Mouse (Mus musculus): ENCODE data around the gene Ptbp1. TPM values are rescaled to one million over a fixed set of nuclear protein-coding genes. Genes with fewer than 3 reads are reported as not detected.

Ptbp1 gene
- polyA plus RNA-seq, 2 experiments, result 84.5 to 126 TPM

DNA sequence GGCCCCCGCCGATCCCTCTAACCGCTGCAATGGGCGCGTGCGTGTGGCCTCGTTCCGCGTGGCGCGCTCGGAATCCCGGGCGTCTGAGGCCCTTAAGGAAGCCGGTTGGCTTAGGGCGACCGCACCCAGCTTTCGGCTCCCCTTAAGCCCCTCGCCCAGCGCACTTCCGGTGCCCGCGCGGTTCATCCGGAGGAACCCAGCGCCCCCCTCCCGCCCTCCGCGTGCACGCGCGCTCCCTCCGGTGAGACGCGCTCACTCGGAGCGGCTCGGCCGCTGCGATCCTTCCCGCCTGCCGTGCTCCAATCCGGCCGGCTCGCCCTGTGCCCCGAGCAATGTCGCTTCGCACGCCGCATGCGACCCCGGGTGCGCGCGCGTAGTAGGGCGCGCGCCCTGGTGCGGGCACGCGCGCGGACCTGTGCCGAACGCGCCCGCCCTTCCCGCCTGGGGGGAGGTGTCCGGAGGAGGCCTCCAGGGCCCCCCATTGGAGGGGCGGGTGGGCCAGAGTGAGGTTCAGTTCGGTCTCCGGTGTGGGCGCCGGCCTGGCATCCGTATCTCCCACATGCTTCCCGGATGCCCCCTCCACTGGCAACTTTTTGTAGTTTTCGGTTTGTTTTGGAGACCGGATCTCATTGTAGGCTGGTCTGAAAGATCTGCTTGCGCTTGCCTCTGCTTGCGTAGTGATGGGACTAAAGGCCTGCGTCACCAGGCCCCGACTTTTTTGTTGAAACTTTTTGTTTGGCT is 744 bp downstream of the Ptbp1 start:
- TF ChIP-seq CTCF (IDR thresholded peaks at IDR 0.05; ENCODE audit: low read depth), result no peak
- TF ChIP-seq EP300 (IDR thresholded peaks at IDR 0.05; ENCODE audit: low read depth), result no peak
- Histone ChIP-seq H3K4me2 (ENCODE audit: low read depth) (peak overlapping the region; percentile 87), H3K27ac (peak overlapping the region; percentile 94), H3K4me3 (ENCODE audit: insufficient read depth in 1 of 2, low read depth in 2 of 2, low read length in 2 of 2) (peak overlapping the region; percentile 72 to 80), H3K9me3 (ENCODE audit: control insufficient read depth, low read length) (no peaks in the 10 kb centered on the region), H3K27me3 (ENCODE audit: control insufficient read depth, insufficient read depth, low read length) (no peaks in the 10 kb centered on the region), H3K36me3 (replicated peaks; ENCODE audit: control insufficient read depth, insufficient read depth, low read depth) (peaks cover 35% of the 10 kb centered on the region), H3K4me1 (replicated peaks; ENCODE audit: control insufficient read depth in 2 of 2, insufficient read depth in 2 of 2, low read length in 1 of 2) (peaks cover 28 to 52% of the 10 kb centered on the region in 2 experiments), H3K9ac (replicated peaks) (peak overlapping the region; percentile 83)
- ATAC-seq (ENCODE audit: insufficient read depth) (peak; percentile 36), DNase-seq (ENCODE audit: low read depth in 3 of 3, low spot score in 3 of 3) (peak; percentile 37 to 44 (median 41))
- WGBS (ENCODE audit: insufficient replicate concordance), result under 1% methylated on average over 81 of the region's 83 CpGs

DNA sequence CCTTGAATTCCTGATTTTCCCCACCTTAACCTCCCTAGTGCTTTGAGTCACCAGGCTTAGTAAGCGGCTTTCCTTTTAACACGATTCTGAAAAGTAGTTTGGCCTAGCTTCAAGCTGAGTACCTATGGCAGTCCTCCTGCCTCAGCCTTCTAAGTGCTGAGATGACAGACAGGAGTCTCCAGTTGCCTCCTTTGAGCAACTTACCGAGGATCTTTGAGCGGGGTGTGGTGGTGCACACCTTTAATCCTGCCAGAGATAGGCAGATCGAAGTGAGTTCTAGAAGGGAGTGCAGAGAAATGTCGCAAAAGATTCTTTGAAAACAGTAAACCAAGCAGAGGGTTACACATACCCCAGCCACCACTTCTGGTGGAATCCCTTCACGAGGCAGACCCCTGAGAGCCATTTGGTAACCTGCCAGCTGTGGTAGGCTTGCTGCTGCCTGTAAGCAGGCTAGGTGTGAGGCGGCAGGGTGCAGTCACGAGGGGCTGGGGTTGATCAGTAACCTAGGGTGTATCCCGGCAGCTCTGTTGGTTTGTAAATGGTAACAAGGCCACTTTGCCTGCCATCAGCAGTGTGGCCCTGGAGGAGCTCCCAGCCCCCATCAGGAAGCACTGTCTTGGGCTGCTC is 1.4 kb downstream of the Ptbp1 start:
- peak overlapping the region; percentile 94 for H3K27ac ChIP-seq
- H3K36me3 ChIP-seq (replicated peaks; ENCODE audit: control insufficient read depth, insufficient read depth, low read depth), result peaks cover 42% of the 10 kb centered on the region
- under 1% methylated on average over 10 of the region's 10 CpGs for WGBS (ENCODE audit: insufficient replicate concordance)
- peak overlapping the region; percentile 83 for H3K9ac ChIP-seq (replicated peaks)
- H3K27me3 ChIP-seq (ENCODE audit: control insufficient read depth, insufficient read depth, low read length), result no peaks in the 10 kb centered on the region
- DNase-seq (ENCODE audit: low read depth in 3 of 3, low spot score in 3 of 3) (peak in 1 of 3 experiments; percentile 44), ATAC-seq (ENCODE audit: insufficient read depth) (no peak)
- H3K9me3 ChIP-seq (ENCODE audit: control insufficient read depth, low read length), result no peaks in the 10 kb centered on the region
- TF ChIP-seq CTCF (IDR thresholded peaks at IDR 0.05; ENCODE audit: low read depth) (no peak), EP300 (IDR thresholded peaks at IDR 0.05; ENCODE audit: low read depth) (no peak)
- peak overlapping the region; percentile 87 for H3K4me2 ChIP-seq (ENCODE audit: low read depth)
- peaks cover 28 to 48% of the 10 kb centered on the region in 2 experiments for H3K4me1 ChIP-seq (replicated peaks; ENCODE audit: control insufficient read depth in 2 of 2, insufficient read depth in 2 of 2, low read length in 1 of 2)
- H3K4me3 ChIP-seq (ENCODE audit: insufficient read depth in 1 of 2, low read depth in 2 of 2, low read length in 2 of 2), result peak overlapping the region; percentile 72 to 80

DNA sequence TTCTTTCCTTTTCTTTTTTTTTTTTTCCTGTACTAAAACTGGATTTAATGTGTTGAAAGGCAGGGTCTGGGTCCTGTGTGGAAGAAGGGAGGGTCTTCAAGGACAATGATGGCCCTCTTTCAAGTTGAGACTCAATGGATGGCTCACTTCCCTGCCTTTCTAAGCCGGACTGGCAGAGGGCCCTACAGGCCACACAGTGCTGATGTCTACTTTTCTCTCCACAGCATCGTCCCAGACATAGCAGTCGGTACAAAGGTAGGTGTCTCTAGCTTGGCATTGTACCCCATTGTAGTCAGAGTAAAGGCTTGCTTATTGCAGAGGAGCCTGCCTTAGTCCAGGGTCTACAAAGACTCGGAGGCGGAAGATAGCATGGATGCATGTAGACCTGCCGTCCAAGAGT is 2.1 kb downstream of the Ptbp1 start:
- peak overlapping the region; percentile 83 for H3K9ac ChIP-seq (replicated peaks)
- peak overlapping the region; percentile 72 to 80 for H3K4me3 ChIP-seq (ENCODE audit: insufficient read depth in 1 of 2, low read depth in 2 of 2, low read length in 2 of 2)
- H3K9me3 ChIP-seq (ENCODE audit: control insufficient read depth, low read length), result no peaks in the 10 kb centered on the region
- H3K27me3 ChIP-seq (ENCODE audit: control insufficient read depth, insufficient read depth, low read length), result no peaks in the 10 kb centered on the region
- ATAC-seq (ENCODE audit: insufficient read depth) (no peak), DNase-seq (ENCODE audit: low read depth in 3 of 3, low spot score in 3 of 3) (no peak)
- H3K36me3 ChIP-seq (replicated peaks; ENCODE audit: control insufficient read depth, insufficient read depth, low read depth), result peaks cover 48% of the 10 kb centered on the region
- H3K4me1 ChIP-seq (replicated peaks; ENCODE audit: control insufficient read depth in 2 of 2, insufficient read depth in 2 of 2, low read length in 1 of 2), result peaks cover 28 to 48% of the 10 kb centered on the region in 2 experiments
- TF ChIP-seq CTCF (IDR thresholded peaks at IDR 0.05; ENCODE audit: low read depth) (no peak), EP300 (IDR thresholded peaks at IDR 0.05; ENCODE audit: low read depth) (no peak)
- peak overlapping the region; percentile 87 for H3K4me2 ChIP-seq (ENCODE audit: low read depth)
- WGBS (ENCODE audit: insufficient replicate concordance), result 34% methylated on average over 6 of the region's 6 CpGs
- no peak overlapping the region; the same call in 1 of the 2 replicates for H3K27ac ChIP-seq

DNA sequence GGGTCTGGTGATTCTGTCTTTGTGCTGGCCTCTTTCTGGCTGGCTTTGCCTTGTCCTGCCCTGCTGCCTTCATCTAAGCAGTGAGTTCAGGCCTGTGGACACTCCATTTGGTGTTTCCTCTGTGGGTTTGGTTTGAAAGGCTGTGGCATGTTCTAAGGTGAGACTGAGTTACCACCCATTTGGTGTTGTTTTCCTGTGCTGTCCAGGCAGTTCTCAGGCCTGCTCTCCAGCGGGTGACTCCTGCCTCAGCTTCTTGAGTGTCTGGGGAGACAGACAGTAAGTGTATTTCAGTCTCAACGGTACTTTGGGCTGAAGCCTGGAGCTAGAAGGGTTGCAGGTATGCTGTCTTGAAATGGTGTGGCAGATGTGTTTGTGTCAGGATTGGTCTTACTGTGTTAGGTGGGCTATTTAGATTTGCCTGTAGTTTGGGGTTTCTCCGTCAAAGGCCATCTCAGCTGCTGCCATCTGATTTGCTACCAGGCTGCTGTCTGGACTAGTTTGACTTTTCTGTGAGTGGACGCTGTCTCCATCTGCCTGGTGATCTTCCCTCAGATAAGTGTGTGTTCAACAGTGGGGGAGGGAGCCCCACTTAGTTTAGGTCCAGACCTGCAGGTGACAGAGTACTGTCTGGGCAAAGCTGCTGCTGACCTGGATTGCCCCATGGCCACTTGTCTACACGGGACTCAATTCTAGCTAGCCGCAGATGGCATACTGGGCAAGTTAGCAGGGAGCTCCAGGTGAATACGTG is 2.7 kb downstream of the Ptbp1 start:
- Histone ChIP-seq H3K27ac (no peak overlapping the region), H3K27me3 (ENCODE audit: control insufficient read depth, insufficient read depth, low read length) (no peaks in the 10 kb centered on the region), H3K4me2 (ENCODE audit: low read depth) (peak overlapping the region; percentile 87), H3K9ac (replicated peaks) (peak overlapping the region; percentile 83), H3K4me3 (ENCODE audit: insufficient read depth in 1 of 2, low read depth in 2 of 2, low read length in 2 of 2) (peak overlapping the region; percentile 72 to 80), H3K4me1 (replicated peaks; ENCODE audit: control insufficient read depth in 2 of 2, insufficient read depth in 2 of 2, low read length in 1 of 2) (peaks cover 22 to 42% of the 10 kb centered on the region in 2 experiments), H3K36me3 (replicated peaks; ENCODE audit: control insufficient read depth, insufficient read depth, low read depth) (peaks cover 54% of the 10 kb centered on the region), H3K9me3 (ENCODE audit: control insufficient read depth, low read length) (no peaks in the 10 kb centered on the region)
- DNase-seq (ENCODE audit: low read depth in 3 of 3, low spot score in 3 of 3) (no peak), ATAC-seq (ENCODE audit: insufficient read depth) (no peak)
- WGBS (ENCODE audit: insufficient replicate concordance), result 35% methylated on average over 7 of the region's 7 CpGs
- TF ChIP-seq CTCF (IDR thresholded peaks at IDR 0.05; ENCODE audit: low read depth) (no peak), EP300 (IDR thresholded peaks at IDR 0.05; ENCODE audit: low read depth) (no peak)

Data from liver, embryonic 14.5 days (tissue).